Mouse (Mus musculus): ENCODE results near the gene Smco4.

GRCm38 (mm10) chr9:15503827-15504226 is 10.6 kb downstream of the Smco4 start:
- TF ChIP-seq ELF1 (IDR thresholded peaks at IDR 0.05; ENCODE audit: low read depth, low read length) = no peak
- no peak for TF ChIP-seq MAFK (IDR thresholded peaks at IDR 0.05; ENCODE audit: borderline replicate concordance, low read depth, low read length)
- TF ChIP-seq EP300 (IDR thresholded peaks at IDR 0.05; ENCODE audit: low read depth in 1 of 2, low read length in 2 of 2) = no peak
- no peak for TF ChIP-seq USF1 (IDR thresholded peaks at IDR 0.05; ENCODE audit: low read depth, low read length)
- TF ChIP-seq KAT2A (conservative IDR thresholded peaks at IDR 0.05; ENCODE audit: low read depth, low read length) = no peak
- TF ChIP-seq CTCF (IDR thresholded peaks at IDR 0.05 in 2 of 3, conservative IDR thresholded peaks at IDR 0.05 in 1 of 3; ENCODE audit: control insufficient read depth in 1 of 3, insufficient read depth in 1 of 3, low read depth in 2 of 3, low read length in 3 of 3, poor library complexity in 1 of 3, severe bottlenecking in 1 of 3) = no peak

Measured in MEL (cell line).